Mouse (Mus musculus): ENCODE data around the gene Zfp386. TPM values are rescaled to one million over a fixed set of nuclear protein-coding genes. Genes with fewer than 3 reads are reported as not detected.

Zfp386 gene
- polyA plus RNA-seq, 1 experiment = 5.1 TPM

- Histone ChIP-seq H3K4me1 (ENCODE audit: control insufficient read depth, insufficient read depth, low read length) (no peaks in the 10 kb centered on the region), H3K4me3 (replicated peaks; ENCODE audit: extremely low read depth, low read depth, low read length) (no peak overlapping the region)
- TF ChIP-seq CTCF (IDR thresholded peaks at IDR 0.05; ENCODE audit: insufficient read depth, low read length) (no peak), POLR2A (IDR thresholded peaks at IDR 0.05; ENCODE audit: borderline replicate concordance, extremely low read depth, low read depth, low read length) (no peak)
- no peak for DNase-seq
- WGBS = 58% methylated on average over 7 of the region's 7 CpGs
Observed at GRCm38 (mm10) chr12:116111007-116111694, 63.6 kb downstream of the Zfp386 start.

Other genes with a start within 250 kb of the Zfp386 start
- 14.5 and 24.0 TPM in 2 replicates for gene Vipr2, start 30.0 kb downstream of the Zfp386 start, polyA plus RNA-seq (2012; rRNA removed)
- 5.7 and 7.5 TPM in 2 replicates for gene Wdr60, start 215.3 kb downstream of the Zfp386 start, polyA plus RNA-seq (2012; rRNA removed)
- gene Gm11027, start 227.7 kb downstream of the Zfp386 start, polyA plus RNA-seq (2012; rRNA removed) = not detected in 2 replicates
- 13.9 and 15.0 TPM in 2 replicates for gene Esyt2, start 233.5 kb downstream of the Zfp386 start, polyA plus RNA-seq (2012; rRNA removed)

Measured in lung, adult 2 months (tissue).